Mouse (Mus musculus) 3T3-L1 (cell line): ENCODE data around the gene Usp13.

Experiments
- DNase-seq: peaks from one replicate; pipeline ENCODE4 v3.0.0-alpha.2; 2015; ENCODE audit warnings: low read depth, low spot score

Usp13 gene

DNA sequence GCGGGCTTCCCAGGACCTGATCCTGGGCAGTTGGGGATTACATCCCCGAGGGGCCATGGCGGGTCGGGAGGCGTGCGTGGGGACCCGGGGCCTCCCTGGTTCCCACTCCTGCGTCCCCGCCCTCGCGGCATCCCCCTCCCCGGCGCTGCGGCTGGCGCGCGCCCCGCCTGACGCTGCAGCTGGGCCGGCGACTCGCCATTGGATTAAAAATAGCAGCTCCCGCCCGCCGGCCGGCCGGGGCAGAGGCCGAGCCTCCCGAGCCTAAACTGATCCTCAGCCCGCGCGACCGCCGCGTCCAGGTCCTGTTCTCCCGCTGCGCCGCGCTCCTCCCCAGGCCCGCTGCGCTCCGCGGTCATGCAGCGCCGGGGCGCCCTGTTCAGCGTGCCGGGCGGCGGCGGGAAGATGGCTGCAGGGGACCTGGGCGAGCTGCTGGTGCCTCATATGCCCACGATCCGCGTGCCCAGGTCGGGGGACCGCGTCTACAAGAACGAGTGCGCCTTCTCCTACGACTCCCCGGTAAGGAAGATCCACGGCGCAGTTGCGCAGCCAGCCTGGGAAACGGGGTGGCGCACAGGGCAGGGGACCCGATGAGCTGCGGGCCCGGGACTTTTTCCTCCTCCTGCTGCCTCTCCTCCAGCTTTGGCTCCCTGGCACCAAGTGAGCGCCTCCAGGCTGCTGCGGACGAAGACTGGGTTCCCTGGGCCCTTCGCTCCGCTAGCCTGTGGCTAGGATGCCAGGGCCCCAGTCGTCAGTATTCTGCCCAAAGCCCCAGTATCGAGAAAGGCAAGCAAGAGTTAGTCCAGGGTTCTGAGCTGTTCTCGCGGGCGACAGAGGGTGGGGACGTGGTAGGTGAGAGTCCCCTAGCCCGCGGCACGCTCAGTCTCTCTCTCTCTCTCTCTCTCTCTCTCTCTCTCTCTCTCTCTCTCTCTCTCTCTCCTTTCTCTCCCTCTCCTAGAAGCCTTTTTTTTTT lies at the start of gene Usp13:
Usp13 (plus strand) TSS at position 190 of the 970 bp plus-strand sequence.
- no peak for DNase-seq

DNA sequence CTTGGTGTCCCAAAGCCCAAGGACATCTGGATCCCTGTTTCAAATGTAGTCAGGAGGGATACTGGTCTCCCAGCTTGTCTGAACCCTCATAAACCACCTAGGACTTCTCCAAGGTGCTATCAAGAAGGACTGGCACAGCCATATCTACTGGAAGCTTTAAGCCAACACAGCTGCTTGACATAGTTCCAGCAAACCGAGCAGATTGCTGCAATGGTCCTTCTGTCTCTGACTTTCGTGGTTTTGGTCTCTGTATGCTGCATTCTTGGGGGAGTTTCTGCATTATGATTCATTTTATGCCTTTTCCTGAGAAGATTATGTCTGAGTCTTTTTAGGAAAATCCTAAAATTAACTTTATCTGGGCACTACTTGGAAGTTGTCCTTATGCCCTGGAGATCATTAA lies 46.6 kb upstream of the Usp13 start:
- peak; percentile 58 for DNase-seq

DNA sequence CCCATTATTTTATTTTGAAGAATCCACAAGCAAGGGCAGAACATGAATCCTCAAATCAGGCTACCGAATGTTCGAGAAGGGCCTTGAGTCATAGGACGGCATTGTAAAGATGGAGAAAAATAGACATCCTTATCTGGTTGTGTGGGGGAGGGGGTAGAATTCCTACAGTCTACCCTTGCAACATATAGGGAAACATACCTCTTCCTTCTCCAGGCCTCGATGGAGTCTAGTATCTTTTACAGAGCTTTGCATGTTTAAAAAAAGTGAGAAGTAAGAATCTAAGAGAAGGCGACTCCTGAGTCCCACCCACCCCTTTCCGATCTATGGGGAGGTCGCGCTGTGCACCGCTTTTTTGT lies 367 bp upstream of the Usp13 start:
- no peak for DNase-seq

DNA sequence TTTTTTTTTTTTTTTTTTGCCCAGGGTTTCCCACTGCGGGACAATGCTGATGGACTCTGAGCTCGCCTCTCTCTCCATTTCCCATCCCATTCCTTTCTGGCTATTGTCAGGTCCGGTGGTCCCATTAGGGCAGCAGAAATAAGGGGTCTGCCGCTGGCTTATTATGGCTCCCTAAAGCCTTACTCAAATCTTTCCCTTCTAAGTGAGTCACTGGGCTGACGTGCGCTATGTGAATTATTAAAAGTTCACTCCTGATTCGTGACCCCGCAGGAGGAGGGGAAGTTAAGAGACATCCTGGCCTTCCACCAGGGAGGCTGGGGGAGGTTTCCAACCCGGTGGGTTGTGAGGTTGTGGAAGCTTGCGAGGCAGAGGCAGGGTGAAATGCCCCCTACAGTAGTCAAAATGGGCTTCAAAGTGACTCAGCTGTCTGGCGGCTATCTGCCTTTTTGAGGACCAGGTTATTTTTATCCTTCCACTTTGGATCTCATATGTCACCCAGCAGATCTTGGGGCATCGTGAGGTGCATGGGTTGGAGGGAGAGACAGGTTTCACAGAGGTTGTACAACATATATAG lies 1.1 kb downstream of the Usp13 start:
- no peak for DNase-seq

DNA sequence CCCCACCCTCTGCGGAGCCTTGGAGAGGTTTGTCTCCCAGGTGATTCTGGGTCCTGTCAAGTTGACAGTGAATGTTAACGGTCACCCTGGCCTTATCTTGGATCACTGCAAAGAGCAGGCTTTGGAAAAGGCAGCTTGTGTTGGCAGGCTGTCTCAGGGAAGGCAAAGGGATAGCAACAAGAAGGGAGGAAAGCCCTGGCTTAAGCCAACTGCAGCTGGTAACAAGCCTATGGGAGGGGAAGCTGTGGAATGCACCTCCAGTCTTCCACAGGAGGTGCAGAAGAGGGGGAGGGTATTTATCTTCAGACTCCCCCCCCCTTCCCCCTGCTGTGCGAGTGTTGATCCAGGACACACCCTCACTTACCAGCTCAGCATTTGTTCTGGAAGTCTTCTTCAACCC lies 5.3 kb downstream of the Usp13 start:
- DNase-seq = no peak

DNA sequence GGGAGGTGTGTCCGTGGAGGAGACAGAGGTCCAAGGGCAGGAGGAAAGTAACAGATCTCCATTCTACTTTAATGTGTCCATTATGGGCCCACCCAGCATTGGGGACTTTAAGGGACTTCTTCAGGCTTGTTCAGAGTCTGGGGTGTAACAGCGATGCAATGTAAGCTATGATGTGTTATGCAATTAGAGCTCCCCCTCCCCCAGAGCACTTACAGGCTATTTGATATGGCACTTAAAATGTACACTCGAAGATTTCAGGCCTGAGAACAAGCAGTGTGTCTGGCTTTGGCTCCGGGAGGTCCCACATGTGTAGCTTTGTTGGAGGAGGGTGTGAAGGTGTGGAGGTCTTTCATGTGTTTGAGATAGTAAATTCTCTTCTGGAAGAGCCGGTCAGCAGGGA lies 7.6 kb downstream of the Usp13 start:
- DNase-seq = no peak

DNA sequence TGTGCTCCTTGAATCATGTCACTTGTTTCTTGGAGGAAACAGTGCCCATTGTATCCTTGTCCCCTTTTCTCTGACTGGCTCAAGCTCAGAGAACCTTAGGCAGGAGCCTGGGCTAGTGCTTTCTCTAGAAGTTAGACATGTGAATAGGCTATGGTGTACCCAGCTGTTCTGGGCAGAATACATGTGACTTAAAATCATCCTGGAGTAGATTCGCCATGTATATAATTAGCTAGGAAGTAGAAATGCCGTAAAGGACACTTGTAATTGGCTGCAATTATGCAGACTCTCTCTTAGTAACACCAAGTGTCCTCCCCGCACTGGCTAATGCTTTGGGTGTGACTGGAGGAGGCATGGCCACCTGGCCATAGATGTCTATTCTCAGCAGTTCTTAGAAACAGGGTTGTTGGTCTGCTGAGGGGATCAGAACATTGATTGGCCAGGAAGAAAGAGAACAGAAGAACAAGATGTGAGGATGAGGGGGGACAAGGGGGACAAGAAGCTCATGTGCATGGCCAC lies 8.7 kb downstream of the Usp13 start:
- no peak for DNase-seq

DNA sequence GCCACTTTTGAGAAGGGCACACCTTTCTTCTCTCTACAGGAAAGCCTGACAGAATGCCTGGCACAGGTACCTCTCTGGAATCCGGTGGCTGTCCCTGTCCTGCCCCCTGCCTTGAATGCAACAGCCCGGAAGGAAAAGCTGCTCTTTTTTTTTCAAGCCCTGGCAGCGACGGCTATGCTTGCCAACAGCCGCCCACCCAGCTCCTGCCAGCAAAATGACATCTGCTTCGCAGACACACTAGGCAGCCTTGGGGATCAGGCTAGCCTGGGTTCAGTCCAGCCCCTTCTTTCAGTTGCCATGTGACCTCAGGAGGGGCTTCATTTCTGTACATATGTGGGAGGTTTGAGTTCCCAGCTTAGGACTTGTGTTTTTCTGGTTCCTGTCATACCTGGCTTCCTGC lies 9.4 kb downstream of the Usp13 start:
- DNase-seq = no peak

DNA sequence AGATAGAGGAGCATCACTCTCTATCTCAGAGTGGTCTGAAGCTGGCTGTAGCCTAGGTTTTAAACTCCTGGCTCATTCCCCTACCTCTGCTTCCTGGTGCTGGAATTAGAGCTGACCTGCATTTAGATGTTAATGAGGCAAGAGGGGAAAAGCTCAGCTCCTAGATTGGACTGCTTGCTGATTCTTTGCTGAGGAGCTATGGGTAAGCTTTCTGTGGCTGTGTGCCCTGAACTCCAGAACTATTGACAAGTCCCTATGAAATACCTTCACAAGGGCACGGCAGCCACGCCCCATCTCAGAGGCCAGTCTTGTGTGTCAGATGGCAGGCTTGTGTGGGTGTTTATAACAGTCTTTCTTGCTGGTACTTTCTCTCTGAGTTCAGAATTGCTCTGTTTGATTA lies 16.5 kb downstream of the Usp13 start:
- DNase-seq = no peak

DNA sequence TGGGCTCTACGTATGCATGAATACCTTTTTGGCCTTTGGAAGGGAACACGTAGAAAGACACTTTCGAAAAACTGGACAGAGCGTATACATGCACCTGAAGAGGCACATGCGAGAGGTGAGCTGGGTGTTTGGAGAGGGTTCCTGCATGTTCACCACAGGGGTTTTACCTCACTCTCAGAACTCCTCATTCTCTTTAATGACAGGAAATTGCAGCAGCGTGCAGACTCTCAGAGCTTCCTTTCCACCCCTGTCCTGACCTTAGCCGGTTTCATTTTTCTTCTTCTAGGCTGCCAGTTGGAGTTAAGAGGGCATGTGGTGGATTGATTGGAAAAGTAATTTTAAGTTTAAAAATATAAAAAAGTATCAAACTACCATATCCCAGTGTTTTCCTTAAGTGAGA lies 20.5 kb downstream of the Usp13 start:
- no peak for DNase-seq

DNA sequence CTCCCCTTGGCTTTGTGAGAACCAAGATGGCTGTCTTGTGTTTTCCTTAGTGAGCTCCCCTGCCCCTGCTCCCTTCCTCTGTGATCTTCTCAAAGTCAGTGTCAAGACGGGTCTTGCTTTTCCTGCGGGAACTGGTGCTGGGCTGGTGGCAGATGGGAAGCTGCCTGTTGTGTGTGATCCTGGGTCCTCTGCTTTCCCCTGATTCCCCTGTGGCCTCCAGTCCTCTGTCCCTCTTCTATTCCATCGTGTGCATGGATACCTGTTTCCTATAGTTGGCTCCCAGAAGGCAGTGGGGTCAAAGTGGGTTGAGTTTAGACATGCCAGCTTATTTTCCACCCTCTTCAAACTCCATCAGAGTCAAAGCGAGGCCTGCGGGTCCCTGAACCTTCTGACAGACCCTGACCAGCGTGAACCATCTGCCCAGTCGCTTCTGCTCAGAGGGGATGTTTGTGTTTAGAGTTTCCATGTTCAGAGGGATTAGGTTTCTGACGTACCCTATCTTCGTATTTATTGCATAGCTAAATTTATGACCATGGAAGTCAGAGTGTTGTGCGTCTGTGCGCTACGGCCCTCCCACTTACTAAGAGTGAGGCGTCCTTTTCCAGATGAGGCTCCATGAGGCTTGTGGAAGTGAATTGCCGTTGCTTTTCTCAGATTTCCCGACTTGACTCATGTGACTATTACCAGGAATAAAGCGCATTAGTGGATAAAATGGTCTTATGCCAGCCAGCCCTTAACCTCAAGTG lies 39.2 kb downstream of the Usp13 start:
- DNase-seq = no peak

DNA sequence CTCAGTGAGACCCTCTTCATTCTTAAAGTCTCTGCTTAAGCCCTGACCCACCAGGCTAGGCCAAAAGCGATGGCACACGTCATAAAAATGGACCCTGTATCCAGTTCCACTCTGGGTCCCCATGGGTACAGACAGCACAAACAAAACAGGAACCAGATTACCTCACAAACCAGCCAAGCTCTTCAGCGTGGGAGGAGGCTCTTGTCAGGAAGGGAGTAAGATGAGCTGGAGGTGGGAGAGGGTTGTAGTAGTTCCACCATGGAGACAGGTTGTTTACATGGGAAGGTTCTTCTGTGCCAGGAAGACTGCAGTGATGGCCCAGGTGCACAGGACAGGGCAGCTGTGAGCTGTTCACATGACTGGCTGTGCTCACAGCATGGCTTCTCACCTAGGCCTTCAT lies 53.7 kb downstream of the Usp13 start:
- DNase-seq = no peak

DNA sequence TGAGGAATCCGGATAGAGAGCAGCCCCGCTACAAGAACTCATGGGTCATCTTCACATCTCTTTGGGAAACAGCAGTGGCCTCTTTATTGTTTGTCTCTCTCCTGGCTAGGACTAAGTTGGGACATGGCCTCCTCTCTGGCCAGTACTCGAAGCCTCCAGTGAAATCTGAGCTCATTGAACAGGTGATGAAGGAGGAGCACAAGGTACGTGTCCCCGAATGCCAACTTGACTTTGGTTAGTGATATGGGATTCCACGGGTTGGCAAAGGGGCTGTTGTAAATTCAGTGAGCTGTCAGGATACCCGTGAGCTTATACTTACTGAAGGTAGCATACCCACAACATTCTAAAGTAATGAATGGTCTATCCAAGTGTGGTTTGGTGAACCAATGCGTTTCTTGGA lies 69.0 kb downstream of the Usp13 start:
- DNase-seq = no peak

DNA sequence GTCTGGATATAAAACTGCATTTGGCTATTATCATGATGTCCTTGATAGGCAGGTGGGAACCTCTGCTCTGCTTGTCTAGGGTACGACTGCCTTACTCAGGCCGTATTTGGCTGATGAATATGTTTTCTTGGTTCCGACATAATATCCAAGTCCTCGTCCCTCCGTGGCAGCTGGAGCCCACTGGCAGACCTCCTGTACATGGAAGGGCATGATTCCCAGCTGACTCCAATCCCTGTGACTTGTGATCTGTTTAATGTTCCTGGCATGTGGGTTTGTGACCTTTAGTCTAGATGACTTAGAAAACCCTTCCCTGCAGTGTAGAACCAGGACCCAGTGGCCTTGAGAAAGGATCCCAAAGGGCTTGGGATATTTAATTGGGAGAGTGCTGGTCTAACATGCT lies 71.5 kb downstream of the Usp13 start:
- no peak for DNase-seq

DNA sequence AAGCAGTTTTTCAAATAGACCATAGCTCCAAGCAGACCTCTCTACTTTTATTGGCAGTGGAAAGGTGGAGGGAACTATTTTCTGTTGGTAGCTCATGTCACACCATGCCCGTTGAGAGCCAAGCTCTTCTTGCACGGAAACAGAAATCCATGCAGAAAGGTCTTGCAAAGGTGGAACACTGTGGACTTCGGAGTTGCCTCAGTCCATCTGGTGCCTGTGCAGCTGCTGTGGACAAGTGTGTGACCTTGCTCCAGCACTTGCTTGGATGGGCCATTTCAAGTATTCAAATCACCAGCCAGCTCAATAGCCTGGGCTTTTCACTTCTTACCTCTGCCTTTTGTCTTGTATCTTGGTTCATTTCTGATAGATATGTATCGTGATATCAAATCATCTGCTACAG lies 72.8 kb downstream of the Usp13 start:
- DNase-seq = no peak

DNA sequence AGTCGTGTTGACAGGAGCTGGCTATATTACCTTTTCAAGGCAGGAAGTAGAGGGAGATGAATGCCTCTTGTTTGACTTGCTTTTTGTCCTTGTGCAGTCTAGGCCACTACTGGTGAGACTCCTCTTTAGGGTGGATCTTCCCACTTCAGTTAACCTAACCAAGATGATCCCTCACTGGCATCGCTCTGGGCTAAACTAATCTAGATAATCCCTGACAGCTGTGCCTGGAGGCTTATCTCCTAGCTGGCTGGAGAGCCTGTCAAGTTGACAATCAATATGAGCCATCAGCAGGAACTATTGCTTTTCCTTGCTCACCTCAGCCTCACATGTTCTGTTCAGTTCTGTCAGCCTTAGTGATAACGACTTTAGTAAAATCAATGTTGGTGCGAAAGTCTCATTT lies 86.1 kb downstream of the Usp13 start:
- DNase-seq = no peak

DNA sequence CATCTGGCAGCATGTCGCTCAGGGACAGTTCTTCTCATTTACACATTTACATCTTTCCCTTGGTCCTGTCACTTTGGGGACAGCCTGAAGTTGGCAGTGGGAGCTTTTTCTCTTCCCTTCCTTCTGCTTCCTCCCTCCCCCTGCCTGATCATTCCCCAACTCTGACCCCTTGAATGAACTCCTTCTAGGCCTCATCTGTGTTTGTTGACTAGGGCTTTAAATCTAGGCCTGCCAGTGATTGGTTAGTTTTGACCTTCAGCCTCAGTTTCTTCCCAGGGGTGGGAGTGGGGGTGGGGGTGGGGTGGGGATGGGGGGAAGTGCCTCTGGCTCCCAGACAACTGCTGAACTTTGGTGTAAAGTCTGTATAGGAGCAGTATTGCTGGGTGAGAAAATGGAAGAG lies 87.3 kb downstream of the Usp13 start:
- DNase-seq = no peak

DNA sequence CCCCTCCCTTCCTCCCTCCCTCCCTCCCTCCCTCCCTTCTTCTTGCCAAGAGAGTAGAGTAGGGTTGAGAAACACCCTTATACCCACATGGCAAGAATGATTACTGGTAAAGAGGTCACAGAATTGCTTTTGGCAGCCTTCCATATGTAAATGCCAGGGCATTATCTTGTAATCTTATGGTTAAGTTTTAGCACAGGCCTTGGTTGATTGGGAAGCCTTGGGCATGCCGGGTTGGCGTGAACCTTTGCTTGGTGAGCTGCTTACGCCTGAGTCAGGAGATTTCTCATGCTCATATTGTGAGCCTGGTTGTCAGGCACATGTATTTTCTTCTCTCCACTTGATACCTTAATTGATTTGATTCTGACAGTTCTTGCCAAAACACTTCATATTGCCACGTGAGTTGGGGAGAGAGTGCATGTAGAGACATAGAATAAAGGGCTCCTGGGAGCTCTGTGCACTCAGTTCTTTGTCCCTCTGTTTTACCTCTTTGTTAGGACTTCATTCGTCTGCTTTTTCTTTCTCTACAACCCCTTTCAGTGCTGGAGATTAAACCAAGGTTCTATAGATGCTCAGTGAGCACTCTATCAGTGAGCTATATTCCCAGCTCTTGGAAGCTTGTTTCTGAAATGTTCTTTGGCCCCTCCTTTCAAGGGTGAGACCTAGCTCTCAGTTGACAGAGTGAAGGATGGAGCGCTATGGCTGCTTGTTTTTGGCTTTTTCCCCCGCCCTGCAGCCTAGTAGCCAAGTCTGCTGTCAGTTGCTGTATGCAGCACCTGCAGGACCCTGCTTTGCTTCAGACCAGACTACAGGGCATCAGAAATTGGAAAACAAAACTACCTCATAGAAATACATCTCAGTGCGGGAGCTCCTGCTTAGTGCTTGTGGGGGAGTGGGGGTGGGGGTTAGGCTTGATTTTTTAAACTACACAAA lies 88.8 kb downstream of the Usp13 start:
- no peak for DNase-seq

DNA sequence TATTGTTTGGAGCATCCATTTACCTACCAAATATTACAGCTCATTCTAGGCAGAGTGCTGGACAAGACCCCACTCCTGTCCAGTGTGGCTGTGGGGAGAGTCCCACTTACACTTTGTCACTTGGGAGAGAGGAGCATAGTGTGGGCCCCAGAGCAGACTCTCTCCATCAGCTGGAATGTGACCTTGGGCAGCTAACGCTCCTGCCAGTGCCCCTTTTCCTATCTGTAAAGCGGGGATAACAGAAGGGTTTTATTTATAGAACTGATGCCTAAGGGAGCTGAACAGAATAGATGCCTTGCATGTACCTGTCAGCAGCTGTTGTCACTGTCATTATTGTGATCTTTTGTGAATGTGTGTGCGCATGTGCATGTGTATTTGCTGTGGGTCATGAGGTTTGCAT lies 91.1 kb downstream of the Usp13 start:
- DNase-seq = no peak

DNA sequence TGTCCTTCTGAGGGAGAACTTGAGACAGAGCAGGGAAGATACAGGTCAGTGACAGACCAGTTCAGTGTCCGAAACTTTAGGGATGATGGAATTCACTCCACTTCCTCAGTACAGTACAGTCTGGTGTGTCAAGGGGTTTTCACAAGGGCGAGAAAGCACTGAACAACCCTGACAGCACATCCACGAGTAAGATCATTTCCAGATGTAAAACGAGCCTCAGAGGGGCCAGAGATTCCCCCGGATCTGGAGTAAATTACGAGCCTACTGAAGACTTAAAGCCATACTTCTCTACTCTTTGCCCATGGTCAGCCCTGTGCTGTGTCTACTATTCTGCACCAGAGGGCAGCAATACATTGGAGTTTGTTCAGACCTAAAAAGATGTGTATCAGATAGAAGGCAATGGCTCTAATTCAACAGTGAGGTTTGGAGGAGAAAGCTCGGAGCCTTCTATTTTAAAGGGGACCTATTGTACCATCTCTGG lies 92.8 kb downstream of the Usp13 start:
- DNase-seq = peak; percentile 2

DNA sequence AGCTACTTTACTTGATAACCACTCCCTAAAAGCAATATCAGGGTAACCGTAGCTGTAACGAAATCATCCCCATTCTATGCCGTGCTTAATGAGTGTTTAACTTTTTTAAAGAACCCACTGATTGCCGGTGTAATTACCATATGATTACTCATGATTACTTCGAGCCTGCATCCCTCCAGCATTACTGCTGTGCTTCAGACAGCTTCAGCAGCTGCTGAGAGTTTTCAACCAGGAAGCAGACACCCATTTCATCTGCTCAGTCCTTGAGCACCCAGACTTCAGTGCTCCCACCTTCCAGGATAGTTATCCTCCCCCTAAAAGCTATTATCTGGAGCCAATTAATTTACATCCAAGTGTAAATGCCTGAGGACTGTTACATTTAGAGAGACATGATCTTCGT lies 106.8 kb downstream of the Usp13 start:
- no peak for DNase-seq
